ENCODE assay signal across 7 mouse cellular contexts in genomic region chr4:144960188-144960904, GRCm38 (mm10).
DNase-seq lines count a peak whose midpoint lies in the region; ATAC-seq lines count a peak whose summit lies in the region.

No protein-coding gene starts in this region.

- H3K4me3 ChIP-seq in brown adipose tissue, adult 24 weeks (ENCODE audit: insufficient read depth, low read depth, low read length): no peak overlapping the region
- no peak overlapping the region for H3K4me3 ChIP-seq in liver, embryonic 15.5 days (replicated peaks)

- peaks cover 24% of the 10 kb centered on the region for H3K4me1 ChIP-seq in brown adipose tissue, adult 24 weeks (ENCODE audit: control insufficient read depth, insufficient read depth, insufficient read length, low read length)
- H3K4me1 ChIP-seq in liver, embryonic 15.5 days (replicated peaks): peaks cover 20% of the 10 kb centered on the region

- no peak overlapping the region for H3K9ac ChIP-seq in liver, embryonic 15.5 days

- peak; percentile 66 for DNase-seq in heart, postnatal 4 days
- peak; percentile 39 for DNase-seq in testis, postnatal 14 days (ENCODE audit: low spot score)
- DNase-seq in Muller cell, postnatal 12 days (ENCODE audit: inconsistent ontology term): no peak
- no peak for DNase-seq in natural killer cell, adult 2 months (ENCODE audit: low spot score in 2 of 2)
- no peak for DNase-seq in thymus, postnatal 36 days

- H3K4me2 ChIP-seq in liver, embryonic 15.5 days: peak overlapping the region; percentile 23

- H3K9me3 ChIP-seq in liver, embryonic 15.5 days (replicated peaks): no peaks in the 10 kb centered on the region

- peak; percentile 68 for ATAC-seq in liver, embryonic 15.5 days (ENCODE audit: insufficient read depth)

- no peaks in the 10 kb centered on the region for H3K27me3 ChIP-seq in liver, embryonic 15.5 days

- WGBS in liver, embryonic 15.5 days (ENCODE audit: insufficient replicate concordance): 54% methylated on average over 8 of the region's 8 CpGs

- H3K36me3 ChIP-seq in liver, embryonic 15.5 days (replicated peaks): no peaks in the 10 kb centered on the region

- peak overlapping the region; percentile 94 for H3K27ac ChIP-seq in brown adipose tissue, adult 24 weeks (replicated peaks; ENCODE audit: low read depth, low read length)
- H3K27ac ChIP-seq in liver, embryonic 15.5 days (replicated peaks): peak overlapping the region; percentile 72

Comparison
In these comparisons a context has a peak if more than half of its experiments do, and no peak if none do; other contexts are left out.
1. DNase-seq: peak in heart, postnatal 4 days (single experiment) and testis, postnatal 14 days (single experiment); none in Muller cell, postnatal 12 days (single experiment), natural killer cell, adult 2 months (0 of 2) and thymus, postnatal 36 days (0 of 2).